Mouse (Mus musculus) lung, postnatal 0 days (tissue): ENCODE data around the gene Cfap161.

ENCODE experiments used
- CTCF ChIP-seq: IDR thresholded peaks from 2 replicates; pipeline ENCODE4 v1.5.1; 2016; ENCODE audit warnings: antibody characterized with exemption, mild to moderate bottlenecking
- EP300 ChIP-seq: IDR thresholded peaks from 2 replicates; pipeline ENCODE4 v1.6.1; 2016; ENCODE audit warnings: antibody characterized with exemption, mild to moderate bottlenecking, control low read depth

DNA sequence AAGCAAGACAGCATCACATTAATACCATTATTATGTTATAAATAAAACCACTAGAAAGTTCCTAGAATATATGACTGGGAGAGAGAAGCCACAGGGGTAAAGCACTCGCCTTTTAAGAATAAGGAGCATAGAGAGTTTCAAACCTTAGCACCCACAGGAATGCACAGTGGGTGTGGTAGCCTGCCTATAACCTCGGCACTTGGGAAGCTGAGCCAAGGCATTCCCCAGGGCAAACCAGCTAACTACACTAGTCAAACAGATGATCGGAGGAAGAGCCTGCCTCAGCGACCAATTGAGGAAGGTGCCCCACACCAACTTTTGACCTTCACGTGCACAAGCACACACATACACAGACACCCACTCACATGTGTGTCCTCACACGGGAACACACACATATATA, 63.4 kb downstream of the Cfap161 start:
- no peak for TF ChIP-seq CTCF
- no peak for TF ChIP-seq EP300
